Mouse (Mus musculus) G1E-ER4 (cell line): Measurements from ENCODE around the gene Grm5. TPM values are rescaled to one million over a fixed set of nuclear protein-coding genes. Genes with fewer than 3 reads are reported as not detected.

Experiments used
- GATA1 ChIP-seq: IDR thresholded peaks from one replicate; pipeline ENCODE4 v1.8.0; 2012; ENCODE audit warnings: low read length, inconsistent platforms
- polyA plus RNA-seq: library from polyadenylated mRNA; stranded (reverse); fragments of >175 nt; gene quantifications from 2 replicates; pipeline ENCODE4 v1.2.3, GENCODE M21; 2012

Grm5 gene
- not detected in 2 replicates for polyA plus RNA-seq

DNA sequence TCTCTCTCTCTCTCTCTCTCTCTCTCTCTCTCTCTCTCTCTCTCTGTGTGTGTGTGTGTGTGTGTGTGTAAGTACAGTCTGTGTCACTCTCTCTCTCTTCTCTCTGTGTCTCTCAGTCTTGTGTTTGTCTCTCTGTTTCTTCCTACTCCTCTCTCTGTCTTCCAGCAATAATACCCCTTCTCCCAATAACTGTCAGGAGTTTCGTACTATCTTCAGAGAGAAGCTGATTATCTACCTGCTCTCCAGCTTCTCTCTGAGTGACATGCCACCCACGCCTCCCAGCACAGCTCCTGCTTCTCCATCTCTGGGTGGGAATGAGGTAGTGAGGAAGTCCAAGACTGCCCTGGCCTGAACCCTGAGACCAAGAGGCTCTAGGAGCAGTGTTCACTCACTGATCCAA is at the start of gene Grm5:
Gene Grm5 (plus strand): TSS at position 301 of the 400 bp plus-strand sequence.
- TF ChIP-seq GATA1: no peak

GRCm38 (mm10) chr7:87539031-87539430 is 44.9 kb upstream of the Grm5 start:
- TF ChIP-seq GATA1: no peak

GRCm38 (mm10) chr7:87565300-87565699 is 18.7 kb upstream of the Grm5 start:
- TF ChIP-seq GATA1: no peak

DNA sequence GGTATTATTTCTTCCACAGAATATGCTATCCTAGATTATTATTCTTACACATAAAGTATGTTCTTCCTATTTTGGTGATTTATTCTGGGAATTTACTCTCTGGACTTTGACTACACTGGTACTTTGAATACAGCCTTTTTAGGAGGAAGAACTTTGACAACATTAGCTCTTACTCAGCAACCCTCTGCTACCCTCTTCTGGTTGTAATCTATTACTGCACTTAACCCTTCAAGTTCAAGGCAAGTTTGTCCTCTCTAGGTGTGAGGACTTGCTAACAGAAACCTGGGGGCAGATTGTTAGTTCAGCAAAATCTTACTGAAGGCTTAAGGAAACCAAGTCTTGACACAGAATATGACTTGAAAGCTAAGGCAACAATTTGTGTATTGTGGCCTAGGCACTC is 17.5 kb upstream of the Grm5 start:
- TF ChIP-seq GATA1: no peak

DNA sequence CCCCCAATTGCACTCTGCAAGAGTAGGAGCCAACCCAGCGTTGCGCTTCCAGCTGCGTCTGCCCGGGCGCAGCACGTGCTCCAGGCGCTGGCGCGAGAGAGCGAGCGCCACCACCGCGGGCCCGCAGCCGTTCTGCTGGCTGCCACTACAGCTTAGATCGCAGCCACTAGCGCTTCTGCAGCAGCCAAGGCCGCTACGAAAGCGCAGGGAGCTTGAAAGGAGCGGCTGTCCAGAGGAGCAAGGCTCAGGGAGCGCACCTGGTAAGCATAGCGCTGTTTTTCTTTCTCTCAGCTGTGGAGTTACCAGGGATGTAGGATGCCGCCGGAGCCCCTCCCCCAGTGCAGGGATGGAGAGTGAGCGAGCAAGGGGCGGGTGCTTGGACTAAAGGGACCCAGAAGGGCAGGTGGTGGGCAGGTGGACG is 323 bp downstream of the Grm5 start:
- no peak for TF ChIP-seq GATA1

DNA sequence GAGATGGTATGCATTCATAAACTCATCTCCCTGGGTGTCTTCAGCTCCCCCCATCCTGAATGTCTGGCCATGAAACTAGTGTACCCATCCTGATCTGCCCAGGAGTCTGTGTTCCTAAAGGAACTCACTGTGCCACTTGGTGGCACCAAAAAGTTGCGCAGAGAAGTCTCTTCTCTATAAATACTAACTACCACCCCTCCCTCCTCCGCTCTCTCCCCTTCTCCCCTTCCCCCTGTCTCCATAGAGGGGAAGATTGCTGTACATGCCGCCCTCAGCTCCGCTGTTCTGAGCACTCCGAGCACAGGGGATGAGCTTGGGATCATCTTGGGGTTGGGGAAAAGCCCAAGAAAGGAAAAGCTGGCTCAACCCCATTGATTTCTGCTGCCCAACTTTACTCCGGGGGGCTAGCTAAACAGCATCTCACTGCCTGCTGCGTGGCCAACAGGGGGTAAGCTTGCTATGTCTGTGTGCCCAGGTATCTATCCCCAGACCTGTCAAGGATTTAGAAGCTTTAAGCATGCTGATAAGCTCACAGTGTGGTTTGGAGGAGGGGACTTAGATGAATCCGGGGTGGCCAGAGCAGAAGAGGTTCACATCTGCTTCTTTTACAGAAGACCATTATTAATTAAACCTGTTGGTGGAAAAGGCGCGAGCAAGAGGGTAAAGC is 2.4 kb downstream of the Grm5 start:
- TF ChIP-seq GATA1: no peak

GRCm38 (mm10) chr7:87587976-87588375 is 4.0 kb downstream of the Grm5 start:
- TF ChIP-seq GATA1: no peak

- no peak for TF ChIP-seq GATA1
Measured at GRCm38 (mm10) chr7:87626251-87626650, 42.3 kb downstream of the Grm5 start.

- TF ChIP-seq GATA1: no peak
Measured at GRCm38 (mm10) chr7:87635530-87635929, 51.6 kb downstream of the Grm5 start.

GRCm38 (mm10) chr7:87650610-87651009 is 66.6 kb downstream of the Grm5 start:
- no peak for TF ChIP-seq GATA1

DNA sequence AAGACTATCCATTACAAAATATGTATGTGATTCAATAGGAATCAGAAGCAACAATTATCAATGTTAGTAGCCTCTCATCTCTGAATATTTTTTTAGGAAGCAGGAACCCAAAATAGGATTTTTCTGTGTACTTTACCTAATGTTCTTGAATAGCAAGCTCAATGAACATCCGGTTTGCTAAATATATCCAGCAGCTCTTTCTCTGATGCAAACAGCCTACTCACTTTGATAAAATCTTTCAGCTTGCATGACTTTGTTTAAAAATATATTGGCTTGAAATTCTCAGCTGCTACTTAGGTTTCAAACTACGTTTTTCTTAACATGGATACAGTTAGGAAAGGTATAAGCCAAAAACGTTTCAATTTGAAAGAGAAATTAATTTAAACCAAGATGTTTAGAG is 77.8 kb downstream of the Grm5 start:
- no peak for TF ChIP-seq GATA1

GRCm38 (mm10) chr7:87664041-87664440 is 80.1 kb downstream of the Grm5 start:
- no peak for TF ChIP-seq GATA1

GRCm38 (mm10) chr7:87716393-87716792 is 132.4 kb downstream of the Grm5 start:
- no peak for TF ChIP-seq GATA1

- no peak for TF ChIP-seq GATA1
Measured at GRCm38 (mm10) chr7:87718631-87719030, 134.7 kb downstream of the Grm5 start.

DNA sequence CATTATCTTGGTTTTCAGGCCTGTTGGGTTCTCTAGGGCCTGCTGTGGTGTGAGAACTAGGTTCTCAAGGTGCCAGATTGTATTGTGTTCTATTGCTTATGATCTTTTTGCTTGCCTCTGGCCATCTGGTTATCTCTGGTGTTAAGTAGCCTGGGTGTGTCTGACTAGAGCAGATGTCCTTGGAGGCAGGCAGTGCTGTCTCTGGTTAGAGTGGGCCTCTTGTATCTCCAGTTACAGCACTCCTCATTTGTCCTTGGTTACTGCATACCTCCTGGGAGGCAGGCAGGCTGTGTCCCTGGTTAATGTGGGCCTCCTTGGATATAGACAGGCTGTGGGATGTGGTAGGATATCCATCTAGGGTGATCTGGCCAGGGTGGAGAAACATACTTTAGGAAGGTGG is 150.5 kb downstream of the Grm5 start:
- TF ChIP-seq GATA1: no peak

- TF ChIP-seq GATA1: no peak
Measured at GRCm38 (mm10) chr7:87761945-87762344, 178.0 kb downstream of the Grm5 start.

GRCm38 (mm10) chr7:87762376-87762775 is 178.4 kb downstream of the Grm5 start:
- no peak for TF ChIP-seq GATA1

GRCm38 (mm10) chr7:87787560-87787959 is 203.6 kb downstream of the Grm5 start:
- no peak for TF ChIP-seq GATA1
